Mouse (Mus musculus) liver, postnatal 0 days (tissue): ENCODE results near the gene Cdca8.

ENCODE experiments used
- CTCF ChIP-seq: sonication (generic); IDR thresholded peaks from 2 replicates; pipeline ENCODE4 v1.5.1; 2016; ENCODE audit warnings: antibody characterized with exemption, low read depth
- EP300 ChIP-seq: IDR thresholded peaks from 2 replicates; pipeline ENCODE4 v1.6.1; 2016; ENCODE audit warnings: antibody characterized with exemption, low read depth, mild to moderate bottlenecking

- TF ChIP-seq CTCF (no peak), EP300 (no peak)
Measured at GRCm38 (mm10) chr4:124959062-124959461, 20.0 kb upstream of the Cdca8 start.
